Mouse (Mus musculus) midbrain, embryonic 13.5 days (tissue): ENCODE data around the gene Catspere2. TPM values are rescaled to one million over a fixed set of nuclear protein-coding genes. Genes with fewer than 3 reads are reported as not detected.

Experiments
- polyA plus RNA-seq: library from polyadenylated mRNA; unstranded; fragments of >200 nt; fragmentation: Nextera tagmentation; extraction: Ambion mirVana; gene quantifications from 2 replicates; pipeline ENCODE4 v1.2.1, GENCODE M21; 2015

Catspere2 gene
- polyA plus RNA-seq, 1 experiment from 2014 or later: 0.28 TPM

Other genes with a start within 250 kb of the Catspere2 start
- gene Adss, start 186.9 kb upstream of the Catspere2 start, polyA plus RNA-seq: 44.0 and 45.0 TPM in 2 replicates
- gene Desi2, start 204.0 kb downstream of the Catspere2 start, polyA plus RNA-seq: 18.5 and 19.7 TPM in 2 replicates